Comparison of ENCODE assay signal across 8 mouse cellular contexts in genomic region chr11:72397072-72397471, GRCm38 (mm10). TPM values are rescaled to one million over a fixed set of nuclear protein-coding genes. Genes with fewer than 3 reads are reported as not detected.
DNase-seq lines count a peak whose midpoint lies in the region; ATAC-seq lines count a peak whose summit lies in the region.

No protein-coding gene starts in this region.

- intact Hi-C loops in left cerebral cortex, postnatal 36 days (cut with DNase I) = no loop called here

- peaks cover 17% of the 10 kb centered on the region for H3K4me1 ChIP-seq in intestine, embryonic 16.5 days (ENCODE audit: control insufficient read depth, insufficient read depth, low read length)
- H3K4me1 ChIP-seq in stomach, embryonic 14.5 days (ENCODE audit: control insufficient read depth, insufficient read depth, low read length) = peaks cover 23% of the 10 kb centered on the region
- H3K4me1 ChIP-seq in forebrain, embryonic 16.5 days (replicated peaks; ENCODE audit: control insufficient read depth, insufficient read depth, low read length) = peaks cover 5% of the 10 kb centered on the region; the same call in 1 of the 2 replicates

- H3K27me3 ChIP-seq in intestine, embryonic 16.5 days (replicated peaks; ENCODE audit: control insufficient read depth, insufficient read depth, low read length) = no peaks in the 10 kb centered on the region
- no peaks in the 10 kb centered on the region for H3K27me3 ChIP-seq in stomach, embryonic 14.5 days (ENCODE audit: control insufficient read depth, insufficient read depth, low read length)
- no peaks in the 10 kb centered on the region for H3K27me3 ChIP-seq in forebrain, embryonic 16.5 days (replicated peaks; ENCODE audit: control insufficient read depth, insufficient read depth, low read length)

- peak overlapping the region; percentile 69 for H3K27ac ChIP-seq in intestine, embryonic 16.5 days (ENCODE audit: low read length)
- H3K27ac ChIP-seq in stomach, embryonic 14.5 days (ENCODE audit: low read length) = peak overlapping the region; percentile 82; the same call in 1 of the 2 replicates
- no peak overlapping the region for H3K27ac ChIP-seq in forebrain, embryonic 16.5 days (ENCODE audit: low read length)

- H3K4me3 ChIP-seq in intestine, embryonic 16.5 days (ENCODE audit: low read length) = no peak overlapping the region
- no peak overlapping the region for H3K4me3 ChIP-seq in stomach, embryonic 14.5 days (ENCODE audit: low read depth, low read length)
- no peak overlapping the region for H3K4me3 ChIP-seq in forebrain, embryonic 16.5 days (replicated peaks; ENCODE audit: low read length)

- peak; percentile 58; the same call in 1 of the 2 replicates for ATAC-seq in intestine, embryonic 16.5 days
- no peak for ATAC-seq in stomach, embryonic 14.5 days (ENCODE audit: insufficient number of reproducible peaks, insufficient read depth, low FRiP score, low read depth)
- no peak for ATAC-seq in forebrain, embryonic 16.5 days

- H3K9me3 ChIP-seq in intestine, embryonic 16.5 days (ENCODE audit: control insufficient read depth, low read length) = no peaks in the 10 kb centered on the region
- H3K9me3 ChIP-seq in stomach, embryonic 14.5 days (ENCODE audit: control insufficient read depth, low read depth, low read length) = no peaks in the 10 kb centered on the region
- H3K9me3 ChIP-seq in forebrain, embryonic 16.5 days (ENCODE audit: control insufficient read depth, low read length) = no peaks in the 10 kb centered on the region

- WGBS in intestine, embryonic 16.5 days = 57% methylated on average over 10 of the region's 10 CpGs
- WGBS in stomach, embryonic 14.5 days = 58% methylated on average over 10 of the region's 10 CpGs
- WGBS in forebrain, embryonic 16.5 days = 64% methylated on average over 10 of the region's 10 CpGs

- H3K4me2 ChIP-seq in intestine, embryonic 16.5 days (ENCODE audit: low read depth, low read length) = no peak overlapping the region
- H3K4me2 ChIP-seq in stomach, embryonic 14.5 days (replicated peaks; ENCODE audit: low read depth, low read length) = no peak overlapping the region
- no peak overlapping the region for H3K4me2 ChIP-seq in forebrain, embryonic 16.5 days (ENCODE audit: low read length)

- peak; percentile 14 for DNase-seq in right cerebral cortex, postnatal 4 days
- no peak for DNase-seq in right cerebral cortex, postnatal 25 days
- DNase-seq in heart, adult 11 months = peak; percentile 99
- no peak for DNase-seq in spleen, adult 12 weeks (ENCODE audit: low spot score)
- no peak for DNase-seq in left cerebral cortex, postnatal 36 days (ENCODE audit: low spot score in 2 of 2)

- H3K9ac ChIP-seq in intestine, embryonic 16.5 days (ENCODE audit: low read depth, low read length) = no peak overlapping the region
- H3K9ac ChIP-seq in stomach, embryonic 14.5 days (replicated peaks; ENCODE audit: low read depth, low read length) = no peak overlapping the region
- H3K9ac ChIP-seq in forebrain, embryonic 16.5 days (replicated peaks; ENCODE audit: low read depth, low read length) = no peak overlapping the region

- H3K36me3 ChIP-seq in intestine, embryonic 16.5 days (ENCODE audit: control insufficient read depth, insufficient read depth, low read length) = peaks cover 4% of the 10 kb centered on the region; the same call in 1 of the 2 replicates
- H3K36me3 ChIP-seq in stomach, embryonic 14.5 days (ENCODE audit: control insufficient read depth, insufficient read depth, low read length) = peaks cover 6% of the 10 kb centered on the region
- H3K36me3 ChIP-seq in forebrain, embryonic 16.5 days (ENCODE audit: control insufficient read depth, insufficient read depth) = no peaks in the 10 kb centered on the region

RNA-seq across cellular contexts. Expression of gene Smtnl2, which starts 14.4 kb away (rescaled TPM):
- polyA plus RNA-seq in intestine, embryonic 16.5 days (2015; fragmentation: Nextera tagmentation; extraction: Ambion mirVana) = 27.3 and 28.9 TPM in 2 replicates
- polyA plus RNA-seq in stomach, embryonic 14.5 days (2014; fragmentation: Nextera tagmentation; extraction: Ambion mirVana) = 28.8 and 31.6 TPM in 2 replicates
- 4.5 and 8.0 TPM in 2 replicates for polyA plus RNA-seq in forebrain, embryonic 16.5 days (2015; fragmentation: Nextera tagmentation; extraction: Ambion mirVana)
- total RNA-seq in left cerebral cortex, postnatal 36 days (2021) = 1 to 10 TPM in 1 of 2 experiments, under 1 TPM in 1; 0.68 to 1.5 TPM

RNA-seq across cellular contexts. Expression of gene Tekt1, which starts 34.8 kb away (rescaled TPM):
- 0.16 and 0.26 TPM in 2 replicates for polyA plus RNA-seq in intestine, embryonic 16.5 days (2015; fragmentation: Nextera tagmentation; extraction: Ambion mirVana)
- polyA plus RNA-seq in stomach, embryonic 14.5 days (2014; fragmentation: Nextera tagmentation; extraction: Ambion mirVana) = 0.18 and 1.2 TPM in 2 replicates
- polyA plus RNA-seq in forebrain, embryonic 16.5 days (2015; fragmentation: Nextera tagmentation; extraction: Ambion mirVana) = 8.0 and 9.1 TPM in 2 replicates
- 1 to 10 TPM; 2.2 to 2.9 TPM for total RNA-seq in left cerebral cortex, postnatal 36 days (2021)

RNA-seq across cellular contexts. Expression of gene Ggt6, which starts 38.3 kb away (rescaled TPM):
- 19.2 and 21.2 TPM in 2 replicates for polyA plus RNA-seq in intestine, embryonic 16.5 days (2015; fragmentation: Nextera tagmentation; extraction: Ambion mirVana)
- 0.51 and 1.7 TPM in 2 replicates for polyA plus RNA-seq in stomach, embryonic 14.5 days (2014; fragmentation: Nextera tagmentation; extraction: Ambion mirVana)
- polyA plus RNA-seq in forebrain, embryonic 16.5 days (2015; fragmentation: Nextera tagmentation; extraction: Ambion mirVana) = not detected in 2 replicates
- total RNA-seq in left cerebral cortex, postnatal 36 days (2021) = under 1 TPM in 1 of 2 experiments, not detected in 1; 0.29 TPM

RNA-seq across cellular contexts. Expression of gene Mybbp1a, which starts 44.1 kb away (rescaled TPM):
- 119 and 141 TPM in 2 replicates for polyA plus RNA-seq in intestine, embryonic 16.5 days (2015; fragmentation: Nextera tagmentation; extraction: Ambion mirVana)
- 121 and 126 TPM in 2 replicates for polyA plus RNA-seq in stomach, embryonic 14.5 days (2014; fragmentation: Nextera tagmentation; extraction: Ambion mirVana)
- polyA plus RNA-seq in forebrain, embryonic 16.5 days (2015; fragmentation: Nextera tagmentation; extraction: Ambion mirVana) = 94.8 and 98.2 TPM in 2 replicates
- 10 to 100 TPM; 42.8 to 50.2 TPM for total RNA-seq in left cerebral cortex, postnatal 36 days (2021)

Comparison
In these comparisons a context has a peak if more than half of its experiments do, and no peak if none do; other contexts are left out.
1. DNase-seq: peak in right cerebral cortex, postnatal 4 days (single experiment) and heart, adult 11 months (single experiment); none in right cerebral cortex, postnatal 25 days (single experiment), spleen, adult 12 weeks (single experiment) and left cerebral cortex, postnatal 36 days (0 of 2).